9 mouse cellular contexts compared by ENCODE assay signal in genomic region chr13:30888480-30888879, GRCm38 (mm10). TPM values are rescaled to one million over a fixed set of nuclear protein-coding genes. Genes with fewer than 3 reads are reported as not detected.
DNase-seq lines count a peak whose midpoint lies in the region; ATAC-seq lines count a peak whose summit lies in the region.
"Had no signal": no experiment of that assay in that cellular context is flagged by ENCODE, and none has a peak within 500 bp of the region (broad histone marks: within the 10 kb centered on the region; RNA-seq: fewer than 3 reads in every experiment).

No protein-coding gene starts in this region.

- no peak; the same call in 1 of the 2 replicates for ATAC-seq in forebrain, embryonic 15.5 days (replicated peaks)
- peak; percentile 94 for ATAC-seq in megakaryocyte-erythroid progenitor cell, adult 5-6 weeks (replicated peaks; ENCODE audit: low FRiP score, low TSS enrichment, poor library complexity, severe bottlenecking)

- WGBS in forebrain, embryonic 10.5 days = 16% methylated on average over 3 of the region's 3 CpGs
- 17% methylated on average over 3 of the region's 3 CpGs for WGBS in forebrain, embryonic 15.5 days
- 12% methylated on average over 3 of the region's 3 CpGs for WGBS in embryonic facial prominence, embryonic 10.5 days

- DNase-seq in forebrain, embryonic 10.5 days (ENCODE audit: extremely low spot score, low spot score) = peak; percentile 74
- peak; percentile 81 for DNase-seq in adrenal gland, postnatal 25 days
- peak; percentile 81 for DNase-seq in embryonic facial prominence, embryonic 10.5 days (ENCODE audit: low spot score)
- DNase-seq in heart, postnatal 14 days = peak; percentile 71 to 81
- peak; percentile 76 to 77 for DNase-seq in layer of hippocampus, postnatal 10 days (ENCODE audit: low spot score in 2 of 2)
- peak; percentile 46 to 76 for DNase-seq in spleen, adult 18-20 months

- H3K4me3 ChIP-seq in forebrain, embryonic 10.5 days = no peak overlapping the region
- no peak overlapping the region for H3K4me3 ChIP-seq in forebrain, embryonic 15.5 days
- H3K4me3 ChIP-seq in embryonic facial prominence, embryonic 10.5 days = no peak overlapping the region
- H3K4me3 ChIP-seq: megakaryocyte, embryonic 14.5 days had no signal

- H3K36me3 ChIP-seq in forebrain, embryonic 10.5 days (replicated peaks) = peaks cover 24% of the 10 kb centered on the region
- peaks cover 12% of the 10 kb centered on the region; the same call in 1 of the 2 replicates for H3K36me3 ChIP-seq in forebrain, embryonic 15.5 days
- H3K36me3 ChIP-seq in embryonic facial prominence, embryonic 10.5 days (replicated peaks) = peaks cover 15% of the 10 kb centered on the region

- H3K9ac ChIP-seq in forebrain, embryonic 15.5 days (replicated peaks) = no peak overlapping the region

- no peak overlapping the region for H3K27ac ChIP-seq in forebrain, embryonic 10.5 days
- no peak overlapping the region for H3K27ac ChIP-seq in forebrain, embryonic 15.5 days (replicated peaks)
- H3K27ac ChIP-seq in embryonic facial prominence, embryonic 10.5 days (replicated peaks) = no peak overlapping the region

- H3K27me3 ChIP-seq in forebrain, embryonic 10.5 days (ENCODE audit: poor library complexity, severe bottlenecking) = no peaks in the 10 kb centered on the region
- H3K27me3 ChIP-seq in forebrain, embryonic 15.5 days = no peaks in the 10 kb centered on the region
- H3K27me3 ChIP-seq in embryonic facial prominence, embryonic 10.5 days (replicated peaks; ENCODE audit: low read depth, poor library complexity, severe bottlenecking) = no peaks in the 10 kb centered on the region
- H3K27me3 ChIP-seq: megakaryocyte, embryonic 14.5 days had no signal

- intact Hi-C loops in heart, postnatal 14 days (cut with DNase I) = loop anchor here (2.0 to 10.0 kb wide), 3 partner anchors 92 to 729 kb away; no protein-coding TSS in a partner anchor

- no peaks in the 10 kb centered on the region for H3K9me3 ChIP-seq in forebrain, embryonic 10.5 days
- no peaks in the 10 kb centered on the region for H3K9me3 ChIP-seq in forebrain, embryonic 15.5 days
- no peaks in the 10 kb centered on the region for H3K9me3 ChIP-seq in embryonic facial prominence, embryonic 10.5 days
- H3K9me3 ChIP-seq: megakaryocyte, embryonic 14.5 days had no signal

- H3K4me1 ChIP-seq in forebrain, embryonic 10.5 days = peaks cover 5% of the 10 kb centered on the region; the same call in 1 of the 2 replicates
- H3K4me1 ChIP-seq in forebrain, embryonic 15.5 days = no peaks in the 10 kb centered on the region
- peaks cover 5% of the 10 kb centered on the region; the same call in 1 of the 2 replicates for H3K4me1 ChIP-seq in embryonic facial prominence, embryonic 10.5 days

- no peak overlapping the region for H3K4me2 ChIP-seq in forebrain, embryonic 15.5 days (replicated peaks)

RNA-seq across cellular contexts. Expression of gene Hus1b, which starts 59.1 kb away (rescaled TPM):
- polyA plus RNA-seq in forebrain, embryonic 10.5 days (2016; fragmentation: Nextera tagmentation; extraction: Ambion mirVana) = not detected in 2 replicates
- not detected in 2 replicates for polyA plus RNA-seq in forebrain, embryonic 15.5 days (2015; fragmentation: Nextera tagmentation; extraction: Ambion mirVana)
- total RNA-seq in adrenal gland, postnatal 25 days (2021) = 1.2 and 1.3 TPM in 2 replicates
- 0.32 TPM in 1 of 2 replicates, not detected in the other for polyA plus RNA-seq in embryonic facial prominence, embryonic 10.5 days (2016; fragmentation: Nextera tagmentation; extraction: Ambion mirVana)
- total RNA-seq in heart, postnatal 14 days (2021) = under 1 TPM in 1 of 2 experiments, not detected in 1; 0.20 TPM
- total RNA-seq in layer of hippocampus, postnatal 10 days (2021) = 1 to 10 TPM in 1 of 2 experiments, under 1 TPM in 1; 0.47 to 1.0 TPM
- total RNA-seq in megakaryocyte-erythroid progenitor cell, adult 5-6 weeks (2014; fragmentation: Nextera tagmentation) = 1.1 and 2.0 TPM in 2 replicates
- total RNA-seq in megakaryocyte-erythroid progenitor cell, adult 5-6 weeks (2017) = 1.4 TPM in 1 of 2 replicates, not detected in the other
